Mouse (Mus musculus): Measurements from ENCODE around the gene Cfap54.

- TF ChIP-seq HCFC1 (IDR thresholded peaks at IDR 0.05; ENCODE audit: borderline replicate concordance, insufficient read depth, low read length) (no peak), ZNF384 (IDR thresholded peaks at IDR 0.05; ENCODE audit: low read depth, low read length) (no peak)
Measured at GRCm38 (mm10) chr10:93006405-93006804, 75.0 kb downstream of the Cfap54 start.
